Mouse (Mus musculus): ENCODE measurements at regions not wholly inside any gene's neighbourhood (a gene's known extent, or its start where the extent isn't known, plus 50 kb on each side); places are given as distances from the start of the nearest gene placed in this dataset.

DNA sequence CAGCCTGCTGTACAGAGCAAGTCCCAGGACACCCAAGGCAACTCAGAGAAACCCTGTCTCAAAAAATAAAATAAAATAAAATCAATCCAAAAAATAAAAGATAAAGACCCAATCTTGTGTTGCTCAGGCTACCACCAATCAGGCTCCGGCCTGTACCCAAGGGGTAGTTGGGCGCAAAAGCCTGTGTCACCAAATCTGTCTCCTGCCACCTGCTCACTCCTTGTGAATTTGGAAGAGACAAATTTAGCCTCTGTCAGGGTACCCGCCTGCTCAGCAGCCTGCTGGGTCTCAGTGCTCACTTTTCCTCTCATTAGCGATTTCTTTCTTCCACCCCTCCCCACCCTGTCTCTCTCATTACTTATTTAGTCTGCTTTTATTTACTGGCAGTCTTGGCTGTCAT, 54.6 kb downstream of the Sox4 start:
- no peak for DNase-seq (ENCODE audit: low read depth)

GRCm38 (mm10) chr13:28892896-28893295, 60.6 kb downstream of the Sox4 start:
- no peak for DNase-seq (ENCODE audit: low read depth)

GRCm38 (mm10) chr13:28887098-28887497, 66.4 kb downstream of the Sox4 start:
- DNase-seq (ENCODE audit: low read depth): no peak

- DNase-seq (ENCODE audit: low read depth): no peak
These were observed 66.8 kb downstream of the Sox4 start for GRCm38 (mm10) chr13:28886691-28887090.

GRCm38 (mm10) chr13:28885083-28886037, 68.2 kb downstream of the Sox4 start:
- DNase-seq (ENCODE audit: low read depth): no peak

DNA sequence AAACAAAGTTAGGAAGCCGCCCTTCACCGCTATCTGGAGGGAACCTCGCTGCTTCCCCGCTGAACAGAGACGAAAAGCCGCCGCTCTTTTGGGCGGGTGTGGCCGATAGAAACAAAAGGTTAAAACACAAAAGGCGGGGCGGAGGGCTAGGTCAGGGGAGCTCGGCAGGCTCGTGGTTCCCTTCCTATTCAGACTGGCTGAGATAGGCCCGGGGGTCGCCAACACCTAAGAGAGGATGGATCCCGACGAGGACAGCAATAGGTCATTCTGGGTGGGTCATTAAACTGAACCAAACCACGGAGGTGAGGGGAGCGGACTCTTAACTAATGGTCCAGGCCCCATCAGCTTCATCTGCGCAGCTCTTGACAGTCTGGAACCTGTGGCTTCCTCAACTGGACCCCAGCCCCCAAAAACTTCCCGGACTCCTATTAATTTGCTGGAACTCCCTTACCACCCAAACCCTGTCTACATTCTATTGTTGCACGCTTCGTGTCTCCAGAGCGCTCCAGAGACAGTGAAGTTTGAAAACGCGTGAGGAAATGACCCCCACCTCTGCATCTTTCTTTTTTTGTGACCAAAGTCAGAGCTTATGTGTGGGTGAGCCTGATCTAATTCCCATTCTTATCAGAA, 69.2 kb downstream of the Sox4 start:
- DNase-seq (ENCODE audit: low read depth): no peak

DNA sequence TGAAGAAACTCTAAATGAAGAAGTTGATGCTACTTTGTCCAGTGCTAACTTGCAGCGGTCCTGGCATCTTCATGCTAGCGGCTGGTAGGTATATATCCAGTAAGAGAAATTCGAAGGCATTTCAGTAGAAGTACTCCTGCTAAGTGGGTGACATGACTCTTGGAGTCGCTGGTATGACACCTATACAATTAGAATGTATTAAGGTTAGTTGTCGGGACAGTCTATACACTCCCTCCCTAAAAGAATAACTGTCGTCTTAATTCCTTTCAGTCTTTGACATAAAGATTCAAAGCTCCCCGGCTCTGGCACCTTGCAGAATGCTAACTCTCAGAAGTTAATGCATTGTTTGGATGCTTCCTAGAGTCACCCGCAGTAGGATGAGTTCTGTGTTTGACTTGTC, 70.1 kb downstream of the Sox4 start:
- no peak for DNase-seq (ENCODE audit: low read depth)

- no peak for DNase-seq (ENCODE audit: low read depth)
These were observed 72.6 kb downstream of the Sox4 start for GRCm38 (mm10) chr13:28880888-28881287.

GRCm38 (mm10) chr13:28878692-28879091, 74.8 kb downstream of the Sox4 start:
- DNase-seq (ENCODE audit: low read depth): no peak

GRCm38 (mm10) chr13:28876771-28877170, 76.7 kb downstream of the Sox4 start:
- no peak for DNase-seq (ENCODE audit: low read depth)

DNA sequence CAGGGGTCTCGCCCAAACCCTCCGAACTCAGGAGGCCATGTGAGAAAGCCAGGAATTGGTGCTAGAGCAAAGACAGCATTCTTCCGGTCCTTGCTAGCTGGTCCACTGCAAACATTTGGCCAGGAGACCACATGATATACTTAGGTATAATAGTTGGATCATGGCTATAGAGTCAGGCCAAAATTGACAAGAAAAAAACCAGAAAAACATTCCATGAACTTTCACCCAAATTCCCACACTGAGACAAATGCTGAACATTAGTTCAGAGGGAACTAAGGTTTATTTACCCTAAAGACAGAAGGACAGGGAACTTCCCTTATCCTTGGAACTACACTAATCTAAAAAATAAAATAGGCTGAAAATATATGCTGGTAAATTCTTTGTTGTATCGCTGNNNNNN, 82.8 kb downstream of the Sox4 start:
- DNase-seq (ENCODE audit: low read depth): no peak

- DNase-seq (ENCODE audit: low read depth): no peak
These were observed 86.3 kb downstream of the Sox4 start for GRCm38 (mm10) chr13:28867210-28867609.

DNA sequence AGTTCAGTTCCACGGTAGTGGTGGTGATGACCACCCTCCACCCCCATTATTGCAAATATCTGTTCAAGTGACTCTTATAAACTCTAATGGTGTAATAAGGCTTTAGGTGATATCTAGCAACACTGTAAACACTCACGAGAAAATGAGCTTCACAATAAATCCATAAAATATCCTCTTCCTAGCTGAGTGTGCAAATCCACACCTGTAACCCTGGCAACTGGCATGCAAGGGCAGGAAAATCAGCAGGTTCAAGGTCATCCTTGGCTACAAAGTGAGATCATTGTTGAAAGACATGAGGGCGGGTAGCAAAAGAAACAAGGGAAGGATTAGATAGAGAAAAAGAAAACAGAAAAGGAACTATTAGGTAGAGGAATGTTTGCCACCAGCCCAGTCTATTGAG, 86.8 kb downstream of the Sox4 start:
- DNase-seq (ENCODE audit: low read depth): no peak

GRCm38 (mm10) chr13:28860601-28861000, 92.9 kb downstream of the Sox4 start:
- no peak for DNase-seq (ENCODE audit: low read depth)

DNA sequence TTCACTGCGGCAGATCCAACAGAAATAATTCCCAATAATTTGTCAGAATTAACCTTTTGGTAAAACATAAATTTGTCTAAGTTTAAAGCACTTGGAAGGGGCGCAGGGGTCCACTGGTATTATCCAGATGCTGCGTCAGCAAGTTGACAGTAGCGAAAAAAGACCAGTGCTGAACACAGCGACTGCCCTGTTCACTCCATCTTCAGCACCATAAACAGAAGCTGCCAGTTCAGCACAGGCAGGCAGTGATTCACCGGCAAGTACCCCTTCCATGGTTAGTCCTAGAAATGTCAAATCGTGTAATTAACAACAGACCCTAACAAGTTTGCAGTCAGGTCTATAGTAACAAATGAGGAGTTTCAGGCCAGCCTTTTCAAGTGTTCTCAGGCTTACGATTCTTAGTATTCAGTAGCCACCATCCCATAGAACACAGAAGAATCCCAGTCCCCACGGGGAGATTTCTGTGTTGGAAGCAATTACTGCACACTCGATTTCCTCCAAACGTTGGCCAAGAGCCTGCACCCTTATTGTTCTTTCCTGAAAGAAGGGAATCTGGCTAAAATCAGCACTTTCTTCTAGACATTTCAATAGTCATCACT, 93.6 kb downstream of the Sox4 start:
- DNase-seq (ENCODE audit: low read depth): no peak

DNA sequence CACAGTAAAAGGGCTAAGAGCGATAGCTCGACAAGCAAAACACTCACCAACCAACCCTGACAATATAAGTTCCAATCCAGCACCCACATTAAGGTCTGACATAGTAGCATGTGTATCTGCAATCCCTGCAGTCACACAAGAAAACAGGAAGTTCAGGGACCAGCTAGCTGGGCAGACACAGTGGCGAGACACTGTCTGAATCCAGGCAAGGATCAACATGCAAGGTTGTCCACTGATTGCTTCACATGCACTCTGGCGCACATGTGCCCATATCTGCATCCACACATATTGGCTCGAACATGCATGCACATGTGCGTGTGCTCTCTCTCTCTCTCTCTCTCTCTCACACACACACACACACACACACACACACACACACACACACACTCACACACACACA, 95.5 kb downstream of the Sox4 start:
- no peak for DNase-seq (ENCODE audit: low read depth)

DNA sequence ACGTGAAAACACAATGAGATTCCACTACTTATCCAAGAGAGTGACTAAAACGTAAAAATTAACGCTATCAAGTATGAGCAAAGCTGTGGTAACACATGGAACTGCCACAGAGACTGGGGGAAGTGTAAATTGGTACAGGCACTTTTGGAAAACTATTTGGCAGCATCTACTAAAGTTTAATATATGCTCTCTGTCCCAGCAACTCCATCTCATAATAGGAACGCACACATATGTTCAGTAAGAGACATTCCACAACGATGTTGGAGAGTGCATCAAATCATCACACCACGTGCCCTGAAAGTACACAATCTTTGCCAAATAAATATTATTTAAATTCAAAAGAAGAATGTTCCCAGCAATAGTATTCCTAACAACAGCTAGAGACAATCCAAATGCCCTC, 96.3 kb downstream of the Sox4 start:
- DNase-seq (ENCODE audit: low read depth): no peak

GRCm38 (mm10) chr13:28856472-28856871, 97.0 kb downstream of the Sox4 start:
- DNase-seq (ENCODE audit: low read depth): no peak

- no peak for DNase-seq (ENCODE audit: low read depth)
These were observed 99.3 kb downstream of the Sox4 start for GRCm38 (mm10) chr13:28854247-28854646.

GRCm38 (mm10) chr13:28848305-28848704, 105.2 kb downstream of the Sox4 start:
- no peak for DNase-seq (ENCODE audit: low read depth)

- DNase-seq (ENCODE audit: low read depth): no peak
These were observed 106.0 kb downstream of the Sox4 start for GRCm38 (mm10) chr13:28847478-28847877.

DNA sequence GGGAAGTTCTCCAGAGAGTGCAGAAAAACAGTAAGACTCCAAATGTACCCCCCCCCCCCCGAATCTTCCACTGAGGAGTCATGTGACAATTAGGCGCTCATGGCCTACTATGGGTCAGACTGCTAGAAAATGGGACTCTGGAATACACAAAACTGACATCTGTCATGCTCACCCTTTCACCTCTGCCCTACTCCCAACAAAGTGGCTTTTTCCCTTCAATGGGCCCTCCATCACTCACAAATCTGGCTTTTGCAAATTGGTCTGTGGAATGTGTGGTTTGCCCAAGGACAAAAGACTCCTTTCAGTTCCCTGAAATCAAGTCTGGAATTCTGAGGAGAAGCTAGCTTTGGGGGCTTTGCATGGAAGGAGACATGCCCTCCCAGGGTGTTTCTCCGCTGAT, 109.0 kb downstream of the Sox4 start:
- no peak for DNase-seq (ENCODE audit: low read depth)

- no peak for DNase-seq (ENCODE audit: low read depth)
These were observed 110.7 kb downstream of the Sox4 start for GRCm38 (mm10) chr13:28842811-28843210.

Measured in c-Kit-positive CD71-positive TER-119-negative erythroid progenitor cells, embryonic 14.5 days (primary cell).